Mouse (Mus musculus) CD4-positive, CD25-positive, alpha-beta regulatory T cell (primary cell): ENCODE results near the gene Chtop. TPM values are rescaled to one million over a fixed set of nuclear protein-coding genes. Genes with fewer than 3 reads are reported as not detected.

Source experiments
- polyA plus RNA-seq: library from polyadenylated mRNA; unstranded; fragments of 100-300 nt; shearing (Covaris generic); gene quantifications from one replicate; pipeline ENCODE4 v1.2.1, GENCODE M21; 2017

Gene Chtop
- 166 TPM for polyA plus RNA-seq

GRCm38 (mm10) chr3:90508950-90509746 lies at the start of gene Chtop:
Chtop (minus strand) TSS chr3:90509498.

GRCm38 (mm10) chr3:90537141-90537904 lies 28.0 kb upstream of the Chtop start, which contains the start of gene S100a16:
S100a16 (plus strand) TSS chr3:90537254.

GRCm38 (mm10) chr3:90526580-90526979 lies 17.3 kb upstream of the Chtop start, which contains the start of gene S100a14:
S100a14 (plus strand) TSS chr3:90526856.

GRCm38 (mm10) chr3:90513796-90514590 lies 4.7 kb upstream of the Chtop start, which contains the start of the genes S100a1 and S100a13:
S100a1 (minus strand) TSS chr3:90514392.
S100a13 (plus strand) TSS chr3:90514435.

GRCm38 (mm10) chr3:90490696-90491256 lies 18.5 kb downstream of the Chtop start, which contains the start of gene Snapin:
Snapin (minus strand) TSS chr3:90491033.

GRCm38 (mm10) chr3:90475831-90476611 lies 33.3 kb downstream of the Chtop start, which contains the start of gene Ilf2:
Ilf2 (plus strand) TSS chr3:90476126.

GRCm38 (mm10) chr3:90465686-90466310 lies 43.5 kb downstream of the Chtop start, which contains the start of gene Npr1:
Npr1 (minus strand) TSS chr3:90465866.

Other genes with a start within 250 kb of the Chtop start
- gene Dennd4b, start 244.3 kb downstream of the Chtop start, polyA plus RNA-seq = 53.6 TPM
- gene Gatad2b, start 216.3 kb downstream of the Chtop start, polyA plus RNA-seq = 12.1 TPM
- gene Slc27a3, start 119.6 kb downstream of the Chtop start, polyA plus RNA-seq = 0.49 TPM
- 34.7 TPM for gene Ints3, start 75.9 kb downstream of the Chtop start, polyA plus RNA-seq
- gene Npr1, start 43.6 kb downstream of the Chtop start, polyA plus RNA-seq = not detected
- gene Ilf2, start 33.4 kb downstream of the Chtop start, polyA plus RNA-seq = 102 TPM
- 107 TPM for gene Snapin, start 18.5 kb downstream of the Chtop start, polyA plus RNA-seq
- 3.4 TPM for gene S100a1, start 4.9 kb upstream of the Chtop start, polyA plus RNA-seq
- gene S100a13, start 4.9 kb upstream of the Chtop start, polyA plus RNA-seq = 133 TPM
- gene S100a14, start 17.4 kb upstream of the Chtop start, polyA plus RNA-seq = not detected
- 0.30 TPM for gene S100a16, start 27.8 kb upstream of the Chtop start, polyA plus RNA-seq
- 1.3 TPM for gene S100a3, start 51.1 kb upstream of the Chtop start, polyA plus RNA-seq
- 0.85 TPM for gene S100a2, start 80.7 kb upstream of the Chtop start, polyA plus RNA-seq
- gene Gm42674, start 92.4 kb upstream of the Chtop start, polyA plus RNA-seq = not detected
- 89.2 TPM for gene S100a4, start 94.3 kb upstream of the Chtop start, polyA plus RNA-seq
- gene S100a5, start 99.0 kb upstream of the Chtop start, polyA plus RNA-seq = not detected
- gene S100a6, start 103.4 kb upstream of the Chtop start, polyA plus RNA-seq = 126 TPM
- not detected for gene S100a7a, start 144.5 kb upstream of the Chtop start, polyA plus RNA-seq
- not detected for gene S100a8, start 159.5 kb upstream of the Chtop start, polyA plus RNA-seq
- not detected for gene S100a9, start 186.2 kb upstream of the Chtop start, polyA plus RNA-seq
- not detected for gene Pglyrp4, start 217.4 kb upstream of the Chtop start, polyA plus RNA-seq